Mouse (Mus musculus) heart, embryonic 14.5 days (tissue): ENCODE results near the gene Mpp6. TPM values are rescaled to one million over a fixed set of nuclear protein-coding genes. Genes with fewer than 3 reads are reported as not detected.

ENCODE experiments used
- ATAC-seq: fragments of 200-750 bp; cut with Nextera tagmentation; 2 replicates; pipeline ENCODE4 v1.8.0; 2017; ENCODE audit warnings: low read depth, moderate TSS enrichment; ENCODE audit not compliant: insufficient number of reproducible peaks, insufficient read depth, low FRiP score
- H3K27ac ChIP-seq, 2 experiments: fragments of 200-500 bp in 1 of 2; fragments of 300-500 bp in 1 of 2; sonication (generic) in 1 of 2; replicated peaks in 1 of 2; 2 replicates each; pipeline ENCODE4 v1.5.1; 2012 to 2014; ENCODE audit warnings: low read depth in 2 of 2, low read length in 2 of 2, control low read depth in 1 of 2, mild to moderate bottlenecking in 1 of 2, mixed read lengths in 1 of 2; ENCODE audit not compliant: control insufficient read depth in 1 of 2, insufficient read depth in 1 of 2
- H3K27me3 ChIP-seq: fragments of 300-500 bp; sonication (generic); 2 replicates; pipeline ENCODE4 v1.6.1; 2014; ENCODE audit warnings: mild to moderate bottlenecking, low read length, control low read depth; ENCODE audit not compliant: control insufficient read depth, insufficient read depth
- H3K36me3 ChIP-seq: fragments of 300-500 bp; sonication (generic); 2 replicates; pipeline ENCODE4 v1.6.1; 2014; ENCODE audit warnings: mild to moderate bottlenecking, control low read depth, low read length, mixed read lengths; ENCODE audit not compliant: control insufficient read depth, insufficient read depth
- H3K4me1 ChIP-seq, 2 experiments: fragments of 200-500 bp in 1 of 2; fragments of 300-500 bp in 1 of 2; sonication (generic) in 1 of 2; 2 replicates each; pipeline ENCODE4 v1.6.1; 2012 to 2014; ENCODE audit warnings: low read length in 2 of 2, control low read depth in 1 of 2, mixed read lengths in 1 of 2; ENCODE audit not compliant: control insufficient read depth in 2 of 2, insufficient read depth in 2 of 2
- H3K4me2 ChIP-seq: fragments of 300-500 bp; sonication (generic); 2 replicates; pipeline ENCODE4 v1.6.1; 2014; ENCODE audit warnings: mild to moderate bottlenecking, low read length
- H3K4me3 ChIP-seq, 2 experiments: fragments of 200-500 bp in 1 of 2; fragments of 300-500 bp in 1 of 2; sonication (generic) in 1 of 2; 2 replicates each; pipeline ENCODE4 v1.5.1; 2012 to 2014; ENCODE audit warnings: low read length in 2 of 2, mild to moderate bottlenecking in 2 of 2, control low read depth in 1 of 2, low read depth in 1 of 2, moderate library complexity in 1 of 2; ENCODE audit not compliant: control insufficient read depth in 1 of 2, insufficient read depth in 1 of 2
- H3K9ac ChIP-seq: fragments of 300-500 bp; sonication (generic); 2 replicates; pipeline ENCODE4 v1.6.1; 2014; ENCODE audit warnings: mild to moderate bottlenecking, low read length
- H3K9me3 ChIP-seq: fragments of 300-500 bp; sonication (generic); 2 replicates; pipeline ENCODE4 v1.6.1; 2016; ENCODE audit warnings: low read length, control low read depth; ENCODE audit not compliant: control insufficient read depth
- WGBS: fragments of 180-500 bp; shearing (Covaris S2); extraction: QIAGEN DNeasy Blood & Tissue Kit; methylation state at CpG from one replicate; pipeline ENCODE4 v1.1.7; 2014; 5-methylcytosine and 5-hydroxymethylcytosine counted together
- polyA plus RNA-seq: library from polyadenylated mRNA; unstranded; fragments of >200 nt; fragmentation: Nextera tagmentation; extraction: Ambion mirVana; gene quantifications from 2 replicates; pipeline ENCODE4 v1.2.1, GENCODE M21; 2014

Gene Mpp6
- polyA plus RNA-seq, 1 experiment from 2014 or later = 77.8 TPM

- Histone ChIP-seq H3K36me3 (no peaks in the 10 kb centered on the region), H3K4me1 (no peaks in the 10 kb centered on the region), H3K4me2 (no peak overlapping the region), H3K4me3 (no peak overlapping the region), H3K9ac (no peak overlapping the region), H3K27ac (no peak overlapping the region), H3K27me3 (no peaks in the 10 kb centered on the region), H3K9me3 (no peaks in the 10 kb centered on the region)
- ATAC-seq = no peak
- 81% methylated on average over 5 of the region's 5 CpGs for WGBS
Observed at GRCm38 (mm10) chr6:50225232-50225631, 115.2 kb downstream of the Mpp6 start.

GRCm38 (mm10) chr6:50228180-50228579, 118.1 kb downstream of the Mpp6 start:
- Histone ChIP-seq H3K4me2 (no peak overlapping the region), H3K9ac (no peak overlapping the region), H3K9me3 (no peaks in the 10 kb centered on the region), H3K4me3 (no peak overlapping the region), H3K27ac (no peak overlapping the region), H3K27me3 (no peaks in the 10 kb centered on the region), H3K36me3 (no peaks in the 10 kb centered on the region), H3K4me1 (no peaks in the 10 kb centered on the region)
- ATAC-seq = no peak; the same call in 1 of the 2 replicates
- WGBS = 75% methylated on average over 5 of the region's 5 CpGs

- Histone ChIP-seq H3K27me3 (no peaks in the 10 kb centered on the region), H3K4me3 (no peak overlapping the region), H3K9ac (no peak overlapping the region), H3K4me2 (no peak overlapping the region), H3K4me1 (no peaks in the 10 kb centered on the region), H3K36me3 (no peaks in the 10 kb centered on the region), H3K9me3 (no peaks in the 10 kb centered on the region), H3K27ac (no peak overlapping the region)
- ATAC-seq = no peak
- WGBS = 85% methylated on average over 5 of the region's 5 CpGs
Observed at GRCm38 (mm10) chr6:50231288-50231687, 121.2 kb downstream of the Mpp6 start.

GRCm38 (mm10) chr6:50232984-50233383, 122.9 kb downstream of the Mpp6 start:
- no peak for ATAC-seq
- H3K4me2 ChIP-seq = no peak overlapping the region
- no peak overlapping the region for H3K27ac ChIP-seq
- no peak overlapping the region for H3K4me3 ChIP-seq
- no peak overlapping the region for H3K9ac ChIP-seq
- H3K4me1 ChIP-seq = no peaks in the 10 kb centered on the region
- no peaks in the 10 kb centered on the region for H3K36me3 ChIP-seq
- no peaks in the 10 kb centered on the region for H3K27me3 ChIP-seq
- no peaks in the 10 kb centered on the region for H3K9me3 ChIP-seq
- WGBS = 38% methylated on average over 1 of the region's 1 CpGs

- no peak for ATAC-seq
- Histone ChIP-seq H3K4me3 (no peak overlapping the region), H3K9me3 (no peaks in the 10 kb centered on the region), H3K27me3 (no peaks in the 10 kb centered on the region), H3K9ac (no peak overlapping the region), H3K4me2 (no peak overlapping the region), H3K27ac (no peak overlapping the region), H3K36me3 (no peaks in the 10 kb centered on the region), H3K4me1 (no peaks in the 10 kb centered on the region)
- 40% methylated on average over 2 of the region's 2 CpGs for WGBS
Observed at GRCm38 (mm10) chr6:50237963-50238362, 127.9 kb downstream of the Mpp6 start.

- no peak for ATAC-seq
Observed at GRCm38 (mm10) chr6:50239902-50240301, 129.9 kb downstream of the Mpp6 start.

GRCm38 (mm10) chr6:50240437-50240836, 130.4 kb downstream of the Mpp6 start:
- Histone ChIP-seq H3K9ac (no peak overlapping the region), H3K27ac (no peak overlapping the region), H3K27me3 (no peaks in the 10 kb centered on the region), H3K4me1 (no peaks in the 10 kb centered on the region), H3K4me2 (no peak overlapping the region), H3K36me3 (no peaks in the 10 kb centered on the region), H3K9me3 (no peaks in the 10 kb centered on the region), H3K4me3 (no peak overlapping the region)
- 63% methylated on average over 5 of the region's 5 CpGs for WGBS
- no peak for ATAC-seq

More at GRCm38 (mm10) chr6:50239902-50240301, 129.9 kb downstream of the Mpp6 start:
- H3K27me3 ChIP-seq = no peaks in the 10 kb centered on the region
- H3K27ac ChIP-seq = no peak overlapping the region
- H3K9me3 ChIP-seq = no peaks in the 10 kb centered on the region
- H3K4me1 ChIP-seq = no peaks in the 10 kb centered on the region
- no peaks in the 10 kb centered on the region for H3K36me3 ChIP-seq
- H3K9ac ChIP-seq = no peak overlapping the region
- H3K4me2 ChIP-seq = no peak overlapping the region
- no peak overlapping the region for H3K4me3 ChIP-seq
- WGBS = 74% methylated on average over 2 of the region's 2 CpGs

- no peak overlapping the region for H3K9ac ChIP-seq
- H3K4me3 ChIP-seq = no peak overlapping the region
- no peaks in the 10 kb centered on the region for H3K36me3 ChIP-seq
- H3K27ac ChIP-seq = no peak overlapping the region
- H3K4me1 ChIP-seq = no peaks in the 10 kb centered on the region
- no peak overlapping the region for H3K4me2 ChIP-seq
- WGBS = 71% methylated on average over 4 of the region's 4 CpGs
- ATAC-seq = no peak
- H3K9me3 ChIP-seq = no peaks in the 10 kb centered on the region
- H3K27me3 ChIP-seq = no peaks in the 10 kb centered on the region
Observed at GRCm38 (mm10) chr6:50244126-50244525, 134.1 kb downstream of the Mpp6 start.
